Mouse (Mus musculus): ENCODE results near the gene Eif2b1. TPM values are rescaled to one million over a fixed set of nuclear protein-coding genes. Genes with fewer than 3 reads are reported as not detected.

Eif2b1 gene
- polyA plus RNA-seq, 1 experiment from 2014 or later, result 73.1 TPM

GRCm38 (mm10) chr5:124528351-124528750 is 50.6 kb downstream of the Eif2b1 start:
- Histone ChIP-seq H3K9me3 (no peaks in the 10 kb centered on the region), H3K27ac (no peak overlapping the region), H3K4me2 (peak overlapping the region; percentile 74), H3K27me3 (no peaks in the 10 kb centered on the region), H3K4me1 (peaks cover 38% of the 10 kb centered on the region), H3K4me3 (replicated peaks) (peak overlapping the region; percentile 82; the same call in 1 of the 2 replicates), H3K36me3 (replicated peaks) (0 out of 2 replicates have a peak, but pooled peaks cover 9% of the 10 kb centered on the region), H3K9ac (peak overlapping the region; percentile 47; the same call in 1 of the 2 replicates)
- no peak for ATAC-seq (ENCODE audit: low FRiP score)
- 78% methylated on average over 4 of the region's 4 CpGs for WGBS

DNA sequence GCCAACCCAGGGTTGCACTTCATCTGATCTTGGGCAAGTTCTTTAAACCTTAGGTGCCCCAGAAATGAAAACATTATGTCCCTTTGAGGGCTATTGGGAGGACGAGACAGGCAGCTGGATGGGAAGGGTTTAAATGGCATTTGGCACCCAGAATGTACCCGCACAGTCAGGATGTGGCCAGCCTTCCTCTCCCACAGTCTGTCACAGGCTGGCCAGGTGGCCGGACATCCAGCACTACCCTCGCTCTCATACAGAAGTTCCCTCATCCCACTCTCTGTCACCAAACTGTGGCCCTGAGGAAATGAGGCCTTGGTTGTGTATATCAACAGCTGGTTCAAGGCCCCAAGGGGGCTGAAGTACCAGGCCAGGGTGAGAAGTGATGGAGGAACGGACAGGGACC is 54.0 kb downstream of the Eif2b1 start:
- H3K9me3 ChIP-seq, result no peaks in the 10 kb centered on the region
- peaks cover 23% of the 10 kb centered on the region; the same call in 1 of the 2 replicates for H3K36me3 ChIP-seq (replicated peaks)
- no peak overlapping the region for H3K27ac ChIP-seq
- H3K4me3 ChIP-seq (replicated peaks), result no peak overlapping the region
- no peak overlapping the region for H3K4me2 ChIP-seq
- no peak overlapping the region for H3K9ac ChIP-seq
- peaks cover 19% of the 10 kb centered on the region for H3K4me1 ChIP-seq
- no peaks in the 10 kb centered on the region for H3K27me3 ChIP-seq
- WGBS, result 88% methylated on average over 5 of the region's 5 CpGs
- ATAC-seq (ENCODE audit: low FRiP score), result no peak

- H3K4me1 ChIP-seq, result no peaks in the 10 kb centered on the region
- 92% methylated on average over 8 of the region's 8 CpGs for WGBS
- peaks cover 25% of the 10 kb centered on the region for H3K36me3 ChIP-seq (replicated peaks)
- no peak overlapping the region for H3K27ac ChIP-seq
- no peak overlapping the region for H3K9ac ChIP-seq
- H3K9me3 ChIP-seq, result no peaks in the 10 kb centered on the region
- no peaks in the 10 kb centered on the region for H3K27me3 ChIP-seq
- no peak for ATAC-seq (ENCODE audit: low FRiP score)
- H3K4me3 ChIP-seq (replicated peaks), result no peak overlapping the region
- H3K4me2 ChIP-seq, result no peak overlapping the region
Observed at GRCm38 (mm10) chr5:124523032-124523431, 55.9 kb downstream of the Eif2b1 start.

- peaks cover 26% of the 10 kb centered on the region for H3K36me3 ChIP-seq (replicated peaks)
- H3K9ac ChIP-seq, result no peak overlapping the region
- H3K4me2 ChIP-seq, result no peak overlapping the region
- no peak overlapping the region for H3K27ac ChIP-seq
- 94% methylated on average over 4 of the region's 4 CpGs for WGBS
- H3K4me1 ChIP-seq, result no peaks in the 10 kb centered on the region
- no peak for ATAC-seq (ENCODE audit: low FRiP score)
- H3K4me3 ChIP-seq (replicated peaks), result no peak overlapping the region
- no peaks in the 10 kb centered on the region for H3K9me3 ChIP-seq
- no peaks in the 10 kb centered on the region for H3K27me3 ChIP-seq
Observed at GRCm38 (mm10) chr5:124521588-124521987, 57.3 kb downstream of the Eif2b1 start.

Other genes starting within 250 kb of the Eif2b1 start
- 81.1 and 105 TPM in 2 replicates for gene Cdk2ap1, start 216.0 kb downstream of the Eif2b1 start, polyA plus RNA-seq (2016; fragmentation: Nextera tagmentation; extraction: Ambion mirVana)
- gene Sbno1, start 153.1 kb downstream of the Eif2b1 start, polyA plus RNA-seq (2016; fragmentation: Nextera tagmentation; extraction: Ambion mirVana), result 102 and 109 TPM in 2 replicates
- 41.9 and 59.7 TPM in 2 replicates for gene Kmt5a, start 139.2 kb downstream of the Eif2b1 start, polyA plus RNA-seq (2016; fragmentation: Nextera tagmentation; extraction: Ambion mirVana)
- 18.6 and 20.4 TPM in 2 replicates for gene Rilpl2, start 100.8 kb downstream of the Eif2b1 start, polyA plus RNA-seq (2016; fragmentation: Nextera tagmentation; extraction: Ambion mirVana)
- 32.0 and 33.1 TPM in 2 replicates for gene Snrnp35, start 96.0 kb downstream of the Eif2b1 start, polyA plus RNA-seq (2016; fragmentation: Nextera tagmentation; extraction: Ambion mirVana)
- gene Rilpl1, start 47.7 kb downstream of the Eif2b1 start, polyA plus RNA-seq (2016; fragmentation: Nextera tagmentation; extraction: Ambion mirVana), result 17.4 and 17.8 TPM in 2 replicates
- 404 and 414 TPM in 2 replicates for gene Tmed2, start 38.4 kb downstream of the Eif2b1 start, polyA plus RNA-seq (2016; fragmentation: Nextera tagmentation; extraction: Ambion mirVana)
- 18.7 and 19.3 TPM in 2 replicates for gene Ddx55, start 26.3 kb downstream of the Eif2b1 start, polyA plus RNA-seq (2016; fragmentation: Nextera tagmentation; extraction: Ambion mirVana)
- gene Gtf2h3, start within 50 bp of the Eif2b1 start, polyA plus RNA-seq (2016; fragmentation: Nextera tagmentation; extraction: Ambion mirVana), result 72.0 and 73.4 TPM in 2 replicates
- gene Atp6v0a2, start 49.4 kb upstream of the Eif2b1 start, polyA plus RNA-seq (2016; fragmentation: Nextera tagmentation; extraction: Ambion mirVana), result 50.5 and 53.3 TPM in 2 replicates
- gene Dnah10, start 146.0 kb upstream of the Eif2b1 start, polyA plus RNA-seq (2016; fragmentation: Nextera tagmentation; extraction: Ambion mirVana), result 0.11 and 0.37 TPM in 2 replicates